In genomic region chr4:62964844-62965496, GRCm38 (mm10) we compare ENCODE assay signal across 7 mouse cellular contexts. TPM values are rescaled to one million over a fixed set of nuclear protein-coding genes. Genes with fewer than 3 reads are reported as not detected.
DNase-seq lines count a peak whose midpoint lies in the region; ATAC-seq and TF ChIP-seq lines count a peak whose summit lies in the region.

No protein-coding gene starts in this region.

- ATAC-seq in lung, embryonic 14.5 days (ENCODE audit: insufficient read depth): peak; percentile 51; the same call in 1 of the 2 replicates
- ATAC-seq in embryonic facial prominence, embryonic 13.5 days (ENCODE audit: insufficient number of reproducible peaks, insufficient read depth, low FRiP score, low TSS enrichment, low read depth): no peak

- peak overlapping the region; percentile 76 for H3K4me3 ChIP-seq in lung, embryonic 14.5 days (ENCODE audit: low read depth, low read length)
- peak overlapping the region; percentile 75 for H3K4me3 ChIP-seq in embryonic facial prominence, embryonic 13.5 days
- H3K4me3 ChIP-seq in hindbrain, embryonic 10.5 days: peak overlapping the region; percentile 75

- H3K9me3 ChIP-seq in lung, embryonic 14.5 days (ENCODE audit: low read depth, low read length): no peaks in the 10 kb centered on the region
- H3K9me3 ChIP-seq in embryonic facial prominence, embryonic 13.5 days: no peaks in the 10 kb centered on the region
- no peaks in the 10 kb centered on the region for H3K9me3 ChIP-seq in hindbrain, embryonic 10.5 days

- no peak for TF ChIP-seq CTCF in lung, embryonic 14.5 days (IDR thresholded peaks at IDR 0.05; ENCODE audit: low read depth)

- WGBS in lung, embryonic 14.5 days: 1% methylated on average over 32 of the region's 52 CpGs
- WGBS in embryonic facial prominence, embryonic 13.5 days: 4% methylated on average over 21 of the region's 52 CpGs
- WGBS in hindbrain, embryonic 10.5 days: 5% methylated on average over 43 of the region's 52 CpGs

- peak overlapping the region; percentile 99 for H3K9ac ChIP-seq in lung, embryonic 14.5 days
- peak overlapping the region; percentile 98 for H3K9ac ChIP-seq in embryonic facial prominence, embryonic 13.5 days

- H3K36me3 ChIP-seq in lung, embryonic 14.5 days (ENCODE audit: insufficient read depth): no peaks in the 10 kb centered on the region
- no peaks in the 10 kb centered on the region for H3K36me3 ChIP-seq in embryonic facial prominence, embryonic 13.5 days
- H3K36me3 ChIP-seq in hindbrain, embryonic 10.5 days: no peaks in the 10 kb centered on the region

- peaks cover 9% of the 10 kb centered on the region for H3K4me1 ChIP-seq in lung, embryonic 14.5 days (ENCODE audit: insufficient read depth)
- peaks cover 24% of the 10 kb centered on the region for H3K4me1 ChIP-seq in embryonic facial prominence, embryonic 13.5 days
- peaks cover 15% of the 10 kb centered on the region for H3K4me1 ChIP-seq in hindbrain, embryonic 10.5 days (replicated peaks)

- DNase-seq in lung, embryonic 14.5 days: peak; percentile 45
- no peak for DNase-seq in lung, postnatal 14 days
- peak; percentile 47 for DNase-seq in hindbrain, embryonic 10.5 days (ENCODE audit: low spot score)
- DNase-seq in mesoderm, embryonic 11.5 days (ENCODE audit: low read depth, low spot score): peak; percentile 34
- DNase-seq in urinary bladder, postnatal 25 days (ENCODE audit: low spot score): no peak
- DNase-seq in ovary, adult 18-20 months (ENCODE audit: low spot score): no peak

- peak overlapping the region; percentile 95 for H3K27ac ChIP-seq in lung, embryonic 14.5 days (ENCODE audit: low read depth)
- H3K27ac ChIP-seq in embryonic facial prominence, embryonic 13.5 days: peak overlapping the region; percentile 93
- peak overlapping the region; percentile 98 for H3K27ac ChIP-seq in hindbrain, embryonic 10.5 days

- H3K4me2 ChIP-seq in lung, embryonic 14.5 days: peak overlapping the region; percentile 73
- peak overlapping the region; percentile 63 for H3K4me2 ChIP-seq in embryonic facial prominence, embryonic 13.5 days

- H3K27me3 ChIP-seq in lung, embryonic 14.5 days (ENCODE audit: insufficient read depth, low read length): no peaks in the 10 kb centered on the region
- H3K27me3 ChIP-seq in embryonic facial prominence, embryonic 13.5 days: no peaks in the 10 kb centered on the region
- H3K27me3 ChIP-seq in hindbrain, embryonic 10.5 days (ENCODE audit: insufficient read depth, poor library complexity, severe bottlenecking): no peaks in the 10 kb centered on the region

RNA-seq across cellular contexts. Expression of gene Zfp618, which starts 0.4 kb away (rescaled TPM):
- polyA plus RNA-seq in lung, embryonic 14.5 days (2014; fragmentation: Nextera tagmentation; extraction: Ambion mirVana): 24.5 and 27.1 TPM in 2 replicates
- polyA plus RNA-seq in embryonic facial prominence, embryonic 13.5 days (2015; fragmentation: Nextera tagmentation; extraction: Ambion mirVana): 33.3 and 40.4 TPM in 2 replicates
- polyA plus RNA-seq in hindbrain, embryonic 10.5 days (2016; fragmentation: Nextera tagmentation; extraction: Ambion mirVana): 26.5 and 32.7 TPM in 2 replicates

Comparison
In these comparisons a context has a peak if more than half of its experiments do, and no peak if none do; other contexts are left out.
1. DNase-seq: peak in lung, embryonic 14.5 days (single experiment), hindbrain, embryonic 10.5 days (single experiment) and mesoderm, embryonic 11.5 days (single experiment); none in lung, postnatal 14 days (single experiment), urinary bladder, postnatal 25 days (single experiment) and ovary, adult 18-20 months (single experiment).
2. Peak in every context shown above with its lines, with median percentiles within 50 percentile points of each other: H3K27ac ChIP-seq and H3K4me3 ChIP-seq.